14 mouse cellular contexts compared by ENCODE assay signal in the genomic region with DNA sequence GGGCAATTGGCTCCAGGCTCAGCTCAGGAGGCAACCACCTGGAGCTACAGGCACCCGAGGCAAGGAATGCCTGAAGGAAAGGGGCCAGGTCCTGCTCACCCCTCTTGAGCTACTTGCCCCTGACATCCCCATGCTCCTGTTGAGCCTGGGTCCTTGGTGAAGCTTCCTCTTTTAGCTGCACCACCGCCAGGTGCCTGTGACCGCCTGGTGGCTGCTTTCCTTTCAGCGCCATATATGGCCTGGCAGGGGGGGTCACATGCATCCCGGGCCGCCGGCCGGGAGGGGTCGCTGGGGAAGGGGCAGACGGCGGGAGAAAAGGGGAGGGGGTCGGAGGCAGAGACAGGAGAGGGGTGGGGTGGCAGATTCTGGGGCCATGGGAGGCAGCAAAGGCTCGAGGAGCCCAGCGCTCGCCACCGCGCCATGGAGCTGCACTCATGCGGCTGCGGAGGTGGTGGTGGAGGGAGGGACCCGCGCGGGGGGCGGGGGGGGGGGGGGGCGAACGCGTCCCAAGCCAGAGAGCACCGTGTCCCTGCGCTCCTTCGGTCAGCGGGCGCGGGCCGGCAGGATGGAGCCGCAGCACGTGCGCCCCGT. TPM values are rescaled to one million over a fixed set of nuclear protein-coding genes. Genes with fewer than 3 reads are reported as not detected.
DNase-seq lines count a peak whose midpoint lies in the region; ATAC-seq and TF ChIP-seq lines count a peak whose summit lies in the region.
"Not testable (repeated sequence)": the region's sequence is repeated elsewhere in the genome, so short reads cannot be mapped to it uniquely, and the experiment has no call there.
"Had no signal": no experiment of that assay in that cellular context is flagged by ENCODE, and none has a peak within 500 bp of the region (broad histone marks: within the 10 kb centered on the region; RNA-seq: fewer than 3 reads in every experiment).

Gene Gm2956 (plus strand): TSS at position 541 of the 591 bp plus-strand sequence.

- WGBS in embryonic facial prominence, embryonic 10.5 days = 0% methylated on average over 4 of the region's 37 CpGs
- whole genome bisulfite sequencing in forebrain, embryonic 15.5 days = 0% methylated on average over 3 of the region's 37 CpGs
- 0% methylated on average over 1 of the region's 37 CpGs for WGBS in heart, embryonic 14.5 days
- 0% methylated on average over 3 of the region's 37 CpGs for WGBS in hindbrain, embryonic 16.5 days
- WGBS in lung, embryonic 15.5 days = 7% methylated on average over 2 of the region's 37 CpGs
- WGBS in neural tube, embryonic 11.5 days = 0% methylated on average over 3 of the region's 37 CpGs
- 0% methylated on average over 1 of the region's 37 CpGs for WGBS in stomach, postnatal 0 days

- not testable (repeated sequence) for H3K9me3 ChIP-seq in embryonic facial prominence, embryonic 10.5 days; forebrain, embryonic 15.5 days; heart, embryonic 14.5 days (ENCODE audit: control insufficient read depth, low read length); hindbrain, embryonic 16.5 days (ENCODE audit: control insufficient read depth, low read length); lung, embryonic 15.5 days; neural tube, embryonic 11.5 days (ENCODE audit: control insufficient read depth, low read length); stomach, postnatal 0 days (ENCODE audit: control insufficient read depth, low read length)

- peak within 1 kb of the TSS; percentile 54 for H3K9ac ChIP-seq in forebrain, embryonic 15.5 days (replicated peaks)
- H3K9ac ChIP-seq in heart, embryonic 14.5 days (ENCODE audit: low read length) = peak within 1 kb of the TSS; percentile 56
- H3K9ac ChIP-seq in hindbrain, embryonic 16.5 days (ENCODE audit: low read depth, low read length) = peak within 1 kb of the TSS; percentile 59
- H3K9ac ChIP-seq in lung, embryonic 15.5 days; stomach, postnatal 0 days (ENCODE audit: low read length): not testable (repeated sequence)
- peak within 1 kb of the TSS; percentile 10; the same call in 1 of the 2 replicates for H3K9ac ChIP-seq in neural tube, embryonic 11.5 days (ENCODE audit: low read length)

- peak within 1 kb of the TSS; percentile 80 for H3K27ac ChIP-seq in embryonic facial prominence, embryonic 10.5 days (replicated peaks)
- H3K27ac ChIP-seq in forebrain, embryonic 15.5 days (replicated peaks); hindbrain, embryonic 16.5 days (ENCODE audit: low read depth, low read length); layer of hippocampus, adult 2 months; lung, embryonic 15.5 days; neural tube, embryonic 11.5 days (ENCODE audit: low read depth, low read length); stomach, postnatal 0 days (replicated peaks): not testable (repeated sequence)
- peak within 1 kb of the TSS; percentile 47 to 62; a peak in 2 of 4 replicates for H3K27ac ChIP-seq in heart, embryonic 14.5 days (replicated peaks in 1 of 2; ENCODE audit: control insufficient read depth in 1 of 2, insufficient read depth in 1 of 2, low read depth in 2 of 2, low read length in 2 of 2)

- H3K27me3 ChIP-seq in embryonic facial prominence, embryonic 10.5 days (replicated peaks; ENCODE audit: low read depth, poor library complexity, severe bottlenecking); forebrain, embryonic 15.5 days; heart, embryonic 14.5 days (ENCODE audit: control insufficient read depth, insufficient read depth, low read length); hindbrain, embryonic 16.5 days (replicated peaks; ENCODE audit: control insufficient read depth, insufficient read depth, low read length); lung, embryonic 15.5 days; neural tube, embryonic 11.5 days (ENCODE audit: control insufficient read depth, insufficient read depth, low read length); stomach, postnatal 0 days (ENCODE audit: control insufficient read depth, insufficient read depth, low read length): not testable (repeated sequence)

- peak within 1 kb of the TSS; percentile 52 for H3K4me2 ChIP-seq in forebrain, embryonic 15.5 days (replicated peaks)
- H3K4me2 ChIP-seq in heart, embryonic 14.5 days (ENCODE audit: low read length) = peak within 1 kb of the TSS; percentile 56
- peak within 1 kb of the TSS; percentile 52 for H3K4me2 ChIP-seq in hindbrain, embryonic 16.5 days (ENCODE audit: low read length)
- H3K4me2 ChIP-seq in lung, embryonic 15.5 days = peak within 1 kb of the TSS; percentile 59
- H3K4me2 ChIP-seq in neural tube, embryonic 11.5 days (ENCODE audit: low read depth) = peak within 1 kb of the TSS; percentile 41
- peak within 1 kb of the TSS; percentile 41 for H3K4me2 ChIP-seq in stomach, postnatal 0 days (replicated peaks; ENCODE audit: low read depth)

- TF ChIP-seq CTCF in layer of hippocampus, adult 2 months (conservative IDR thresholded peaks at IDR 0.05) = not testable (repeated sequence)
- TF ChIP-seq CTCF in stomach, postnatal 0 days (IDR thresholded peaks at IDR 0.05; ENCODE audit: low read depth) = 0 out of 2 replicates have a peak, but pooled peaks have one; percentile 19

- not testable (repeated sequence) for ATAC-seq in forebrain, embryonic 15.5 days (replicated peaks); heart, embryonic 14.5 days (ENCODE audit: insufficient number of reproducible peaks, insufficient read depth, low FRiP score, low read depth); hindbrain, embryonic 16.5 days; lung, embryonic 15.5 days (ENCODE audit: borderline replicate concordance, extremely low read depth, low FRiP score, low TSS enrichment); neural tube, embryonic 11.5 days (ENCODE audit: insufficient read depth, low FRiP score, low TSS enrichment); stomach, postnatal 0 days (ENCODE audit: low FRiP score, low TSS enrichment)

- peak within 1 kb of the TSS; percentile 54 for H3K4me3 ChIP-seq in embryonic facial prominence, embryonic 10.5 days
- peak within 1 kb of the TSS; percentile 44 for H3K4me3 ChIP-seq in forebrain, embryonic 15.5 days
- H3K4me3 ChIP-seq in heart, embryonic 14.5 days (ENCODE audit: control insufficient read depth in 1 of 2, insufficient read depth in 1 of 2, low read depth in 1 of 2, low read length in 2 of 2) = peak within 1 kb of the TSS; percentile 40 to 52
- H3K4me3 ChIP-seq in hindbrain, embryonic 16.5 days (ENCODE audit: low read length) = peak within 1 kb of the TSS; percentile 40
- peak within 1 kb of the TSS; percentile 27; the same call in 1 of the 2 replicates for H3K4me3 ChIP-seq in layer of hippocampus, adult 2 months
- H3K4me3 ChIP-seq in lung, embryonic 15.5 days = peak within 1 kb of the TSS; percentile 32
- H3K4me3 ChIP-seq in neural tube, embryonic 11.5 days (ENCODE audit: low read depth, low read length) = peak within 1 kb of the TSS; percentile 29
- H3K4me3 ChIP-seq in stomach, postnatal 0 days (ENCODE audit: low read depth, low read length) = not testable (repeated sequence)

- not testable (repeated sequence) for H3K4me1 ChIP-seq in embryonic facial prominence, embryonic 10.5 days; forebrain, embryonic 15.5 days; heart, embryonic 14.5 days (ENCODE audit: control insufficient read depth in 2 of 2, insufficient read depth in 2 of 2, low read length in 2 of 2); hindbrain, embryonic 16.5 days (ENCODE audit: control insufficient read depth, insufficient read depth, low read depth, low read length); lung, embryonic 15.5 days; neural tube, embryonic 11.5 days (ENCODE audit: control insufficient read depth, insufficient read depth, low read length); stomach, postnatal 0 days (replicated peaks; ENCODE audit: control insufficient read depth, insufficient read depth)

- TF ChIP-seq EP300 in stomach, postnatal 0 days (optimal IDR thresholded peaks at IDR 0.05) = not testable (repeated sequence)

- DNase-seq in embryonic facial prominence, embryonic 10.5 days (ENCODE audit: low spot score); neural tube, embryonic 11.5 days (ENCODE audit: low spot score); stomach, postnatal 0 days (ENCODE audit: low spot score): not testable (repeated sequence)
- peak in 1 of 2 experiments; percentile 2 for DNase-seq in layer of hippocampus, adult 2 months (ENCODE audit: low spot score in 2 of 2)

- H3K36me3 ChIP-seq in embryonic facial prominence, embryonic 10.5 days (replicated peaks); forebrain, embryonic 15.5 days; heart, embryonic 14.5 days (ENCODE audit: control insufficient read depth, insufficient read depth, low read length); hindbrain, embryonic 16.5 days (ENCODE audit: control insufficient read depth, insufficient read depth, low read length); lung, embryonic 15.5 days; neural tube, embryonic 11.5 days (ENCODE audit: control insufficient read depth, insufficient read depth, low read length); stomach, postnatal 0 days (ENCODE audit: control insufficient read depth, insufficient read depth, low read length): not testable (repeated sequence)

RNA-seq across cellular contexts. Expression of gene Gm2956, which starts in this region (rescaled TPM):
- not detected in 2 replicates for polyA plus RNA-seq in embryonic facial prominence, embryonic 10.5 days (2016; fragmentation: Nextera tagmentation; extraction: Ambion mirVana)
- not detected in 2 replicates for polyA plus RNA-seq in forebrain, embryonic 15.5 days (2015; fragmentation: Nextera tagmentation; extraction: Ambion mirVana)
- 1.8 TPM in 1 of 2 replicates, not detected in the other for polyA plus RNA-seq in heart, embryonic 14.5 days (2014; fragmentation: Nextera tagmentation; extraction: Ambion mirVana)
- polyA plus RNA-seq in hindbrain, embryonic 16.5 days (2015; fragmentation: Nextera tagmentation; extraction: Ambion mirVana) = 0.21 TPM in 1 of 2 replicates, not detected in the other
- not detected for total RNA-seq in layer of hippocampus, adult 2 months (2021)
- not detected in 2 replicates for polyA plus RNA-seq in lung, embryonic 15.5 days (2015; fragmentation: Nextera tagmentation; extraction: Ambion mirVana)
- polyA plus RNA-seq in neural tube, embryonic 11.5 days (2014; fragmentation: Nextera tagmentation; extraction: Ambion mirVana) = not detected in 2 replicates
- polyA plus RNA-seq in stomach, postnatal 0 days (2015; fragmentation: Nextera tagmentation; extraction: Ambion mirVana) = not detected in 2 replicates
- total RNA-seq: adrenal gland, postnatal 25 days; gastrocnemius, adult 18-20 months; left cerebral cortex, postnatal 14 days; MEL; neutrophil, adult 5-6 weeks had no signal
- polyA plus RNA-seq: kidney, adult 2 months had no signal
